Mouse (Mus musculus): ENCODE measurements around the gene Mpeg1.

Mpeg1 gene

DNA sequence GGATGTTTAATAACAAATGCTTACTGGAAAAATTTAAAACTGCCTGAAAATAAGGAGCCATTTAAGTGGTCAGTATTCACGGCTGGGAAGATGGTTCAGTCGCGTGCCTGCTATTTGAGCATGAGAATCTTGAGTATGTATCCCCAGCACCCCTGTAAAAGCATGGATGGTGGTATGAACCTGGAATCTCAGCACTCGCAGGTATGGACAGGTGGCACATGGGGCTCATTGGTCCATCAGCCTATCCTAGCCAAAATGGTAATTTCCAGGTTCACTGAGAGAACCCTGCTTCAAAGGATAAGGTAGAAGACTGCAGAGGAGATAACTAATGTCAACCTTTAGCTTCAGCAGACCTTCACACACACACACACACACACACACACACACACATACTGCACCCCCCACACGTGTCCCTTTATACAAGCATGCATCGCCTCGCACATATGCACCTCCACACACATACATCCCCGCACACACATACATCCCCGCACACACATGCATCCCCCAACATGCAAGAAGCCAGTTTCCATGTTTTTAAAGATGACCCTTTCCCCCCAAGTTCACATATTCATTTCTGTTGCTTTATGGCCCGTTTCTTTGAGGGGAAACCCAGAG lies 5.1 kb downstream of the Mpeg1 start:
- DNase-seq (ENCODE audit: inconsistent ontology term) = no peak

DNA sequence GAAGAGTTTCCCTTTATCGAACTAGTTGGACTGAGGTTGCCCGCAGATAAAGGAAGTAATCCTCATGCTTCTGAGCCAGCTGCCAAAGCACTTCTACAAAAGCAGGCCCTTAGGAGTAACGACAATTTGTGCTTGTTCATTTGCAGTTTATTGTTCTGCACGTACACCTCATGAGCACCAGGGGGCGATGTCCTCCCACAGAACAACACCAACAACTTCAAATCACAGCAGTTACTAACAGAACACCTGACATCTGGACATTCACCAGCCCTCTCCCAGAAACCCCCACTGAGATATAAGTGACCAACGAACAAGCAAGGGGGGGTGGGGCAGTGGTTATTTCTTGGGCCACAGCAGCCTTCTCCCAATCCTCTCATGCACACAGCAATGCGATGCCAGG lies 5.6 kb downstream of the Mpeg1 start:
- peak; percentile 82 for DNase-seq (ENCODE audit: inconsistent ontology term)

DNA sequence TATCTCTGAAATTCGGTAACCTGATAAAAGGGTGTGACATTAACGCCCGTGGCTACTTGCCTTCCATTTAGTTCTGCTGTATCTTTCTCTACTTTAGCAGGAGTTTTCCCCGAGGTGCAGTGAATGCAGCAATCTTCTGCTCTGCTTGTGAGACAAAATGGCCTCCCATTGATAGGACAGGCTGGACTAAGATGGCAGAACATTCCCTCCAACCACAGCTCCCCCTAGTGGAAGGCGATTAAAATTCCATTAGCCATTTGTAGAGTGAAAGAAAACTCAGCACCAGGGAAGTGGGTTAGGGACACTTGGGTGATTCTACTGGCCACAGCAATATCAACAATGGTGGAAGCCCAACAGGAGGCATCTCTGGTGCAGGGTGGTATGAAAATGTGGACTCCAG lies 6.9 kb downstream of the Mpeg1 start:
- DNase-seq (ENCODE audit: inconsistent ontology term) = no peak

DNA sequence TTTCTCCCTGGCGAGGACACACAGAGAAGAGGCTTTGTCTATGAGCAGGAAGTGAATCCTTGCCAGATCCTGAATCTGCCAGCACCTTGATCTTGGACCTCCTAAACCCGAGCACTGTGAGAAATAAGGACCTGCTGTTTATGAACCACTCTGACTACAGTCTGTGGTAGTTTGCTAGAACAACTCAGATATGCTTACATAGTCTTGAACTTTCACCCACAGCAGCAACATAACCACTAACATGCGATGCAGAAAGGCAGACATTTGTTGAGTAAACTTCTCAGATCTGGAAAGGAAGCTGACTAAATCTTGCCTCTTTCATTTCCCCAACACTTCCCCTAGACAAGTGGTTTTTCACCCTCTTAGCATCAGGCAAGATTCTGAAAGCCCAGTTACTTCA lies 11.3 kb downstream of the Mpeg1 start:
- DNase-seq (ENCODE audit: inconsistent ontology term) = peak; percentile 47

DNA sequence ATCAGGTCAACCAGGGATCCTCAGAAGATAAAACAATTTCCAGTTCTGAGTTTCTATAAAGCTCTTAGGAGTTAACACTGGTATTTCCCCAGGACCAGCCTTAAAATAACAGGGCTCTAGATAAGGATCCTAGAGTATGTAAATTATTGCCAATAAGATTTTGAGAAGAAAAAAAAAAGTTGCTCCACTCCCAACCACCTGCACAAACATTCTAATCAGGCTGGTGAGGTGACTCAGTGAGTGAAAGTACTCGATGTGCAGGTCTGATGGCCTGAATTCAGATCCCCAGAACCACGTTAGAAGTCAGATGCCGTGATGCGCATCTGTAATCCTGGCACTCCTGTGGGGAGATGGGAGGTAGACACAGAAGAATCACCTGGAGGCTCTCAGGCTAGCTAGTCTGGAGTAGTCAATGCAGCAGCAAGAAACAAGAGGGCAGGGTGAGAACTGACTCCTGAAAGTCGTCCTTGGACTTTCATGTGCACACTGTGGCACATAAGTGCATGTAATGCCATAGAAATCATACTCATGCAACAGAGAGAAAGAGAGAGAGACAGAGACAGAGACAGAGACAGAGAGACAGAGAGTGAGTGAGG lies 11.9 kb downstream of the Mpeg1 start:
- no peak for DNase-seq (ENCODE audit: inconsistent ontology term)

DNA sequence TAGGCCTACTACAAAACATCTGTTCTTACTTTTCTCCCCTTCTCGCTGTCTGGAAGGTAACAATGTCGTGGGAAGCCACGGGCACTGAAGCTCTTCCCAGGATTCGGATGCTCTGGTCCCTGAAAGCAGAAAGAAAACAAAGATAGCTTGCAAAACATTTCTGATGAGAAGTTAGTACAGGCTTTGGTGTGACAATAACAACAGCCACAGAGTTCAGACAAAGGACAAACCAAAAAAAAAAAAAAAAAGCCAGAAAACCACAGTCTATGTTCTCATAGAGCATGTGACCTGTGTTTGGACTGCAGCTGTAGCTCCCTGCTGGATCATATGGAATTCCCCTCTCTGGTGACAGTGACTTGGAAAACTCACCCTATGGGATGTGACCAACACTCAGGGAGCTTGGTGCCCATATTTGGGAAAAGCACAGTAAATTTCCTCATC lies 12.6 kb downstream of the Mpeg1 start:
- peak; percentile 65 for DNase-seq (ENCODE audit: inconsistent ontology term)

DNA sequence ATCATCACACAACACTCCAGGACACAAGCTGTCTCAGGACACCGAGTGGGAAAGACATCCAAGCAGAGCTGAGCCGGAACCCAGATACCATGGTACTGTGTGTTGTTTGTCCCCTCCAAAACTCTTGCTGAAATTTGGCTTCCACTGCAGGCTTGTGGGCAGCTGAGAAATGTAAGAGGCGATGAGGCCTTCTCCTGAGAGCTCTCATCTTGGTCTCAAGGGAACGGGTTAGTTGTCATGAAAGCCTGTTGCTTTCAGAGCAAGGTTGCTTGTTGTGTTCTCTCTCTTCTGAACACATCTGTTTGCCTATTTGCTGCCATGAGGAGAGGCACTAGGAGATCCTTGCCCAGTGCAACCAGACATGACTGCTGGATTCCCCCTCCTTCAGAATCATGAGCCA lies 13.4 kb downstream of the Mpeg1 start:
- DNase-seq (ENCODE audit: inconsistent ontology term) = no peak

DNA sequence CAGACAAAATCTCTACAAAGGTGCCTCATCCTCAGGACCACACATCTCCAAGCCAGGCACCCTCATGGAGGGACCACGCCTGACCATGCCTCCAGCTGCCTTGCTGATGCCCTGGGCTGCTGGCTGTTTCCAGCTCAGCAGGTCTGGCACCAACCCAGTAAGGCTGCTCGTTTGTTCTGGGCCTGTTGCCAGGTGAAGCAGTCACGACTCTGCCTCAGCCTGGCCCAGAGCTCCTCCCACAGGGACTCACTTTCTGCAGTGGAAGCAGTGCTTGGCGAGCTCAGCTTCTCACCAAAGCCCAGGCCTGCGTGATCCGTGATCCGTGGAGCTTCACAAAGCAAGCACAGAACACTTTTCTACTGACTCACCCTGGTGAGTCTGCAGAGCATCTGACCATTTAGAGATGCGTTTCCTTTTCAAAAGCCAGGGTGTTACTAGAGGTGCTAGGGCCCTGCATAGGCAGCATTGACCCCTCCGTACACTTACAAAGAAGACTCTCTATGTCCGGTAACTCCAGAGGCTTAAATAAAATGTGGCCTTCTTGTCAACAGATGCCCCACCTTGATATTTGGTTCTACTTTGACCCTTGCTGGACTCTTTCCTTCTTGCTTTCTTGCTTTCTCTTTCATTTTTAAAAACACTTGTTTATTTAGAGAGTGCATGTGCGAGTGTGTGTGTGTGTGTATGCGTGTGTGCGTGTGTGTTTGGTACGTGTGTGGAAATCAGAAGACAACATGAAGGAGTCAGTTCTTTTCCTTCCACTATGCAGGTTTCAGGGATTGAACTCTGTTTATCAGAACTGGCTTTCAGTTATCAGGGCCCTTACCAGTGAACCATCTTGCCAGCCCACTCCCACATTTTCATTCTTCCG lies 15.0 kb downstream of the Mpeg1 start:
- peak; percentile 95 for DNase-seq (ENCODE audit: inconsistent ontology term)

DNA sequence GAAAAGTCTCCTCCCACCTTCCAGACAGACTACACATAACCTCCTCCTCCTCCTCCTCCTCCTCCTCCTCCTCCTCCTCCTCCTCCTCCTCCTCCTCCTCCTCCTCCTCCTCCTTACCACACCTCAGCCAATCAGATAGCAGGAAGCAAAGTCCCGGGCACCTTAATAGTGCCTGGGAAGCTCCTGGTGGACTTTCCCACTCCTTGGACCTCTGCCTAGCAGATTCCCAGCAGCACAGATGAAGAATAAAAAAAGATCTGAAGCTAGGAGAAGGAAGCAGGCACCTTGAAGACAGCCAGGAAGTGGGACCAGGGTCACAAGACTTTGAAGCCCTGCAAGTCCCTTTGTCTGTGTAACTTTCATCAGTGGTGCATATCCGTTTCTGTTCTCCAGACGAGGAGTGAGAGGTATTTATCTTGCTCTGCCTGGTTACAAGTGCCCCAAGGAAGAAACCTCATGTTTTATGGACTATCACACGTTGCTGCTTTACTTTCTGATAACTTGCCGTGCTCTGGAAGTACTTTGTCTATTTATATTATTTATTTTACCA lies 16.2 kb downstream of the Mpeg1 start:
- DNase-seq (ENCODE audit: inconsistent ontology term) = no peak

DNA sequence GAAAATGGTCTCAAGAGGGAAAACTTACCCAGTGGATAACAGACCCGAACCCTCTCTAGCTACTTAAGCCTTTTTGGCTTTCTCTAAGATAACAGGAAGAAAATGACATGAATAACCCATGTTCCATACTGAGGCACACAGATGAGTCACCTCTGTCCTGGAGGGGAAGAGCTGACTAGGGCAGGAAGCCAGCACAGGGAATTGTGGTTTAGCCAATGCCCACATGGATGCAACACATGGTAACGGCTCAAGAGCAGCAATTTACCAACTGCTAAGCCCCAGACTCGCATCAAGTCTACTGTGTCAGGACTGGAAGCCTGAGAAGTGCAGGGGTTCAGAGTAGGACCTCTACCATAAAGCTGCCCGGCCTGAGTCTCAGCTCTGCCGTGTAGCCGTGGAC lies 17.8 kb downstream of the Mpeg1 start:
- no peak for DNase-seq (ENCODE audit: inconsistent ontology term)

DNA sequence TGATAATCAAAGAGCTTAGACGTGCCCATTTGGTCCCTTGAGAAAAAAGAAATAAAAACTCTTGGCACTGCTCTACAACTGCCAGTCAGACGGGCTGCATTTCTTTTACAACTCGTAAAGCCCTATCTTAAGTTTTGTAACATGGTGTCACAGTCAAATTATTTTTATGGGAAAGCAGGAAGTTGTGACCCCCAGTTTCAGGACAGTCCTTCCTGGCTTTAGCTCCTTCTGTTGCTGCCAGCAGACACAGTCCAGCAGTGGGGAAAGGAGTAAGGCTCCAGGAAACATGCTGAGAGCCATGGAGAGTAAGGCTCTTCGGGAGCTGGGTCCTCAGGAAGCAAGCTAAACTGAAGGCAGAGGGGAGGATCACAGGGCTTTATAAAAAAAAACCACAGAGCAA lies 23.2 kb downstream of the Mpeg1 start:
- no peak for DNase-seq (ENCODE audit: inconsistent ontology term)

DNA sequence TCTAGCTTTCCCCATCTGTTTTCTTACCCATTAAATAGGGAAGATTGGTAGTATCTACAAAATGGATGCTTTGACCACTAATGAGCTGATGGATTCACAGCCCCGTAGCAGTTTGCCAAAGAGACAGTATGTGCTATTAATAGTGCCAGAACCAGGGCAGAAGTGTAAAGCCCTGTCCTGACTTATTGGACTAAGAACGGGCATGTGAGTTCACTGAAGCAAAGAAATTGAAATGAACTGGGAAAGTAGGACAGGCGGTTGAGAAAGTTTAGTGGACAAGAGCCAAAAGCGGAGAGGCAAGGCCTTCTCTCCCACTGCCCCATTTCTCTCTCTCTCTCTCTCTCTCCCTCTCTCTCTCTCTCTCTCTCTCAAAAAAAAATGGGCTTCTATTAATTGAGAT lies 23.6 kb downstream of the Mpeg1 start:
- DNase-seq (ENCODE audit: inconsistent ontology term) = peak; percentile 95

DNA sequence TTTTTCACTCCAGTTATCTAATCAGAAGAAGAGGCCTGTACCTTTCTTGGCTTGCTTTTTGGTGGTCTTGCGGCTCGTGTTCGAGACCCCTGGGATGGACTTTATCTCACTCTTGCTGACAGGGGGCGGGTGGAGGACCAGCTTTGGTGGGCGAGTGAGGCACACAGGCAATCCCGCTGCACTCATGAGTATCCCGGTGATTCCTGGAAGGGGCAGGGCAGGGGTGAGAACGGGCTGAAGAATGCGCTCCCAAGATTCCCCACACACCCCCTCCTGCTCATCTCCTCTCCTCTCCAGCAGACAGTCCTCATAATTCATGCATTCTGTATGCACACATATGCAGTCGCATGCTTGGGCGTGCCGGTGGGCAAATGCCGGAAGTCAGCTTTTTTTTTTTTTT lies 24.6 kb downstream of the Mpeg1 start:
- DNase-seq (ENCODE audit: inconsistent ontology term) = peak; percentile 45

DNA sequence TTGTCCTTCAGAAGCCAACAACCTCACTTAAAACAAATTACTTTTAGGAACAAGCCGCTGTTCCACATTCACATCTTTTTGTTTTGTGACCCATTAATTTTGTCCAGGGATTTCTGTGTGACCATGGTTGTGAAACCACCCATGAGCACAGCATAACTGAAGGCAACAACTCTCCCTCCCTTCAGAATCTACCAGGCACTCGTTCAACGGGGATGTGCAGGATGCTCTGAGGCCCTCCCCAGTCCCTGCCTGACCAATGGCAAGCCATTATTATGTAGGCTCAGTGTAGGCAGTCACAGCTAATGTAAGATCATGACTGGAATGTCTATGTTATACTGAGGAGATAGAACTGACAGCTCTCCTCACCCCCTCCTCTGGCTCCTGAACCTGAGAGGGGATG lies 25.1 kb downstream of the Mpeg1 start:
- DNase-seq (ENCODE audit: inconsistent ontology term) = no peak

DNA sequence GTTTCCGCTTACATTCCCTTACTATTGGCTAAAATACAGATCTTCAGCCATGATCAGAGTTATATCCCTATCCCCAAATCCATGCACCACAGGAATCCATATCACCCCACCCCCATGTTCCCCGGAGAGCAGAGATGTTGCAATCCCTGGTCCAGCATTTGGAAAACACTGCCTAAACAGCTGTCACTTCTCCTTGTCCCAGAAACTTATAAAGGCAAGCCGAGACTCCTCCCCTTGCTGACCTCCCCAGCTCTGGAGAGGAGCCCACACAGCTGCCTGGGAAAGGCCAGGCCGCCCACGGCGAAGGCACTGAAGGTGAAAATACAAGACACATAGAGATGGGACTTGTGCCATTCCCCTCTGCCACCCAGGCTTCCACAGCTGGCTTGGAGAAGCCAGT lies 26.3 kb downstream of the Mpeg1 start:
- peak; percentile 81 for DNase-seq (ENCODE audit: inconsistent ontology term)

DNA sequence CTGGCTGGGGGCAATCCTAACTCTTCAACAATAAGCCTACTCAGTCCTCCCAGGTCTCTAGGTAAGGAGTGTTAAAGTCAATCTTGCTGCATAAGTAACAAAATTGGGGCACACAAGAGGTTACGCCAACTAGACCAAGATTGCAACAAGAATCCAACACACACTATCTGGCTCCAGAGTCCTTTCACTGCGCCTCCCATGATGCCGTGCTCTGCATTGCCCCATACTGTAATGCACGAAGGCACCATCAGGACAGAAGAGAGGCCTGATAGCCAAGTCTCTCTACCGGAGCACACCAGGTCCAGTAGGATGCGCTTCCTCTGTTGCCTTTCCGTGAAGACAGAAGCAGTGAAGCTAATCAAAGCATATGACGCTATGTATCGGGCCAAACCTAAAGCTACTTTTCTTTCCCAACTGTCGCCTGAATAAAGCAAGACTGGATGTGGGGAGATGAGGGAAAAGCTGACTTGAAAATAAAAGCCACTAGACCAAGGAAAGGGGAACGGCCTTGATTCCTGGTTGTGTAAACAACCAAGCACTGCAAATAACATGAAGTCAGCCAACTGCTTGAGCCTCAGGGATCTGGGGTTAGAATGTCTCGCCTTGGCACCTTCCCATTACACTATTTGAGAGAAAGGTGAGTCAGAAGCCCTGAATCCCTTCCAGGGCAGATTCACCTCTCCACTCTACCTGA lies 27.1 kb downstream of the Mpeg1 start:
- DNase-seq (ENCODE audit: inconsistent ontology term) = no peak

DNA sequence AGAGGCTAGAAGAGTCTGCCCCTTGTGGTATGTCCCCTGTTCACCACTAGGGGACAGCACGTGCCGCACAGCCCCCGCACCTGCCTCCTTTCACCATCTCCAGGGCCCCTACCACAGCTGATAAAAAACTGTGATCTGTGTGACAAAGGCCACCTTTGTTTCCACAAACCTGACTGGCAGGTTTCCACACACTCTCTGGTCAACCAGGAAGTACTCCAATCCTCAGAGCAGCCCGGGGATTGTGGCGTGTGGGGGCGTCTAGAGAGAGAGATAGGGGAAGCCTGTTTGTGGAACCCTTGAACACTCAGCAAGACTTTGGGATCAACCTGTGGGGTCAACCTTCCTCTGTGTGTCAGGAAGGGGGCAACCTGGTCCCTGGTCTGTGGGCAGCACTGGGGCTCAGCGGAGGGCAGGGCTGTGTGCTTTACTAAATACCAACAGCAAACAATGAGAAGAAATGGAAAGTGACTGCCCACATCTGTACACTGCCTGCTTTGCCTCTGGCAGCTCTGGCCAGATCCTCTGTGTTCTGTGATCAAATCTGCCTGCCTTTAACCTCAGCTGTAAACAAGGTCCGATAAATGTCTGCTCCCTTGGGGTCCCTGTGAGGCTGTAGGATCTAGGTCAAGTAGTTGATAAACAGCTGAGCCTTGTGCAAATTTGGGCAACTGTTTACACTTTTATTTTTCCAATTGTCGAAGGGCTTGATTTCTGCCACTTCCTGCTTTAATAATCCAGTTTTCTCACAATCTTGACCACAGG lies 27.8 kb downstream of the Mpeg1 start:
- no peak for DNase-seq (ENCODE audit: inconsistent ontology term)

DNA sequence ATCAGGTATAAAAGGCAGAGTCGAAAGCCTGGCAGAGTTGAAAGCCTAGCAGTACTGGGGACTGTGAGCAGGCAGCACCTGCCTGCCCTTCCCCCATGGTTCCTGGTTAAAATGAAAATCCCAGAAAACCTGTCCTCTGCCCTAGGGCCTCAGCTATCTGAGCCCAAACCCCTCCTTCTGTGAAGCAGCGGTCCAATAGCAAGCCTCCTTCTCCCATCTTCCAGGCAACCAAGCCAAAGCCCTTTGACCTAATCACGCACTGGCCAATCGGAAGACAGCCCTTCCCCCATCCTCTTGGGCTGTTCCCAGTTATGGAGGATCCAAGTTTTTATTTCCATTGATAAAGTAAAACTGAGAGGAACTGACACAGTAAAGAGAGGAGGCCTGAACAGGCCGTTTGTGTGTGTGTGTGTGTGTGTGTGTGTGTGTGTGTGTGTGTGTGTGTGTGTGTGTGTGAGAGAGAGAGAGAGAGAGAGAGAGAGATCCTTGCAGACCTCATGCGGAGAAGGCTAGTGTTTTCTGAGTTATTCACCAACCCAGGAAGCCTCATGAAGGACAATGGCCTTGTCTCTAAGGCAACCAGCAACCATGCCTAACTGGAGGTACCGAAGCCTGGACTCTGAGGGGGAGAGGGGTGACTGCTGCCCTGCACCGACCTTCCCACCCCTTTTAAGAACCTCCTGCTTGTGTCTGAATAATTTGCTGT lies 28.5 kb downstream of the Mpeg1 start:
- peak; percentile 57 for DNase-seq (ENCODE audit: inconsistent ontology term)

DNA sequence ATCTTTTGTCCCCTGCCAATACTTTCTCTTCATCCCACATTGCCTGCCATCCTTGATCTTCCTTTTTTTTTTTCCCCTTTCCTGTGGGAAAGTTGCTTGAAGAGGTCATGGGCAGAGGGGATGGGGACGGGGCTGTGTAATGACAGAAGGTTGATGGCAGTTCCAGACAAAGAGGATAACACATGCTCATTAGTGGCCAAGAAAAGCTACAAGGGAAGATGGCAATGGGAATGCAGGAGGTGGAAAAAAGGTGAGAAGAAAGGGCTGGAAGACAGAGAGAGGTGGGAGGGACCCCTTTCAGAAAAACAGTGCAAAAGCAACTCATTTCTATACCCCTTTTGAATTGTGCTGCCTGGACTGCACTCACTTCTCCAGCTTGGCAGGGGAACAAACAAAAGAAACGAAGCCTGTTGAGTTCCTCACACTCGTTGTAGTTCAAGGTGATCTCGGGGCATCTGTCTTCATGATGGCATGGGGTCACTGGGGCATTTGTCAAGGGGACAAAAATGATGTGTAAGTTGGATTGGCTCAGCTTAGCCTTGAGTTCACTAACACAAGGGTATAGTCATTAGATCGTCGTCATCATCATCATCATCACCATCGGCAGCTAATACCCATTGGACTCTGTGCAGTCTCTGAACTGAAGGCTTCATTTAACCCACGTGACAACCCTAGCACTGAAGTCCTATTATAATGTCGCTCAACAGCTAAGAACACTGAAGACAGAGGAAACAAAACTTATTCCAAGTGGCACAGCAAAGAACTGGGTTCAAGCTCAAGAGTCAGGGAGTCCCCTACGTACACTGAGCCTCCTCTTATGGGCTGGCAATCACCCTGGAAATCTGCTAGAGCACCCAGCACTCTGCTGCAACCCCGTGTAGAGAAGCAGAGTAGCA lies 29.3 kb downstream of the Mpeg1 start:
- DNase-seq (ENCODE audit: inconsistent ontology term) = no peak

DNA sequence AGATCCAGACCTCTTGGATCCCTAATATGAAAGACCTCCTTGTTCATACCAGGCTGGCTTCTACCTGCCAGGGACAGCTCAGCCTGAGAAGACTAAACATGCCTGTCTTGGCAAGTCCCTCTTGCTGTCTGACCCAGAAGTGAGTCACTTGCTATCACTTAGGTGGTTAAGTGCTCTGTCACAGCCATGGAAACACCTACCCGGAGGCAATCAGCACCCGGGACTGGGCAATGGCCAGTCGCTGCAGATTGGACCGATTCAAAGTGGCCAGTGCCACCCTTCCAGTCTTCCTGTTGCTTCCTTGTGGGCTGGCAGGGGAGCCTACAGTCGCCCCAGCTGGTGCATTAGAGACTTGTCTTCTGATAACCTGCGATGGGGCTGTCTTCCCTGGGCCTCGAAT lies 31.1 kb downstream of the Mpeg1 start:
- DNase-seq (ENCODE audit: inconsistent ontology term) = no peak

All from Muller cell, postnatal 12 days (primary cell).